Mouse (Mus musculus) hindbrain, embryonic 12.5 days (tissue): Measurements from ENCODE around the gene Ppm1b. TPM values are rescaled to one million over a fixed set of nuclear protein-coding genes. Genes with fewer than 3 reads are reported as not detected.
A peak's percentile ranks its signal among the peaks of the same experiment; 100 is the strongest.

Experiments
- ATAC-seq: fragments of 200-750 bp; cut with Nextera tagmentation; 2 replicates; pipeline ENCODE4 v1.8.0; 2017; ENCODE audit warnings: moderate TSS enrichment; ENCODE audit not compliant: low FRiP score
- H3K27ac ChIP-seq: fragments of 300-500 bp; sonication (generic); 2 replicates; pipeline ENCODE4 v1.5.1; 2016; ENCODE audit warnings: mild to moderate bottlenecking
- H3K27me3 ChIP-seq: fragments of 300-500 bp; sonication (generic); 2 replicates; pipeline ENCODE4 v1.6.1; 2016; ENCODE audit warnings: mild to moderate bottlenecking
- H3K36me3 ChIP-seq: fragments of 300-500 bp; sonication (generic); 2 replicates; pipeline ENCODE4 v1.6.1; 2016; ENCODE audit warnings: mild to moderate bottlenecking
- H3K4me1 ChIP-seq: fragments of 300-500 bp; sonication (generic); 2 replicates; pipeline ENCODE4 v1.6.1; 2016
- H3K4me2 ChIP-seq: fragments of 300-500 bp; sonication (generic); replicated peaks from 2 replicates; pipeline ENCODE4 v1.6.1; 2016; ENCODE audit warnings: mild to moderate bottlenecking
- H3K4me3 ChIP-seq: fragments of 300-500 bp; sonication (generic); 2 replicates; pipeline ENCODE4 v1.5.1; 2016; ENCODE audit warnings: mild to moderate bottlenecking
- H3K9ac ChIP-seq: fragments of 300-500 bp; sonication (generic); 2 replicates; pipeline ENCODE4 v1.6.1; 2016; ENCODE audit warnings: mild to moderate bottlenecking, moderate library complexity
- H3K9me3 ChIP-seq: fragments of 300-500 bp; sonication (generic); replicated peaks from 2 replicates; pipeline ENCODE4 v1.6.1; 2016; ENCODE audit warnings: mild to moderate bottlenecking
- WGBS: fragments of 180-500 bp; shearing (Covaris S2); methylation state at CpG from one replicate; pipeline ENCODE4 v1.1.7; 2016; 5-methylcytosine and 5-hydroxymethylcytosine counted together
- polyA plus RNA-seq: library from polyadenylated mRNA; unstranded; fragments of >200 nt; fragmentation: Nextera tagmentation; extraction: Ambion mirVana; gene quantifications from 2 replicates; pipeline ENCODE4 v1.2.1, GENCODE M21; 2016

Gene Ppm1b
- polyA plus RNA-seq, 1 experiment from 2014 or later = 106 TPM

DNA sequence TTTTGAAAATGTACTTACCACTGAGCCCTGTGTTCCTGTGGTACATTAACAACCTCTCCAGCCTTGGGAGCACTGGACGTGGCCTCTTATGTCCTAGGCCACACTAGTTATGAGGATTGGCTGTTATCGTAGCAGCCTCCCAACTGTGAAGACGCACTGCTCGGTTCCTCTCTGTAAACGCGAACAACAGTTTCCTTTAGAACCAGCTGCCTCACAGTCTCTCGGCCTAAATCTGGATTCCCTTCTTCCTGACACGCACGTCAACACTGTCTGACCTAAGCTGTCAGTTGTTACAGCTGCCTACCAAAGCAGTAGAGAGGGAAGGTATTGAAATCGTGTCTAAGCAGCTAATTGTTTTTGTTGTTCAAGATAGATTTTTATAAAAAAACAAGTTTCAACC is 43.1 kb downstream of the Ppm1b start:
- H3K36me3 ChIP-seq = peaks cover 7% of the 10 kb centered on the region
- no peaks in the 10 kb centered on the region for H3K27me3 ChIP-seq
- no peaks in the 10 kb centered on the region for H3K4me1 ChIP-seq
- 79% methylated on average over 10 of the region's 10 CpGs for WGBS
- H3K27ac ChIP-seq = no peak overlapping the region
- ATAC-seq = no peak
- H3K9me3 ChIP-seq = no peaks in the 10 kb centered on the region
- no peak overlapping the region for H3K4me3 ChIP-seq
- no peak overlapping the region for H3K4me2 ChIP-seq
- H3K9ac ChIP-seq = no peak overlapping the region

DNA sequence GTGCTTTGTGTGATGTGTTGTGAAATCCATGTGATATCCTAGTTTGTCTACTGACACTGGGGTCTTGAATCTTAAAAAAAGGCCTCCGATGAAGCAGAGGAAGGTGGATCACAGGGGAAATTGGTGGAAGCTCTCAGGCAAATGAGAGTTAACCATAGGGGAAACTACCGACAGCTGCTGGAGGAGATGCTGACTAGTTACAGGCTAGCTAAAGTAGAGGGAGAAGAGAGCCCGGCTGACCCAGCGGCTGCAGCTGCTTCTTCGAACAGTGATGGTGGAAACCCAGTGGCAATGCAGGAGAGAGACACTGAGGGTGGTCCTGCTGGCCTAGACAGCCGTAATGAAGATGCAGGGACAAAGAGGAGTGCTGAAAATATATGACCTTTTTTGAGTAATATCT is 56.9 kb downstream of the Ppm1b start:
- Histone ChIP-seq H3K9ac (no peak overlapping the region), H3K4me1 (no peaks in the 10 kb centered on the region), H3K4me2 (no peak overlapping the region), H3K27me3 (no peaks in the 10 kb centered on the region), H3K36me3 (peaks cover 19% of the 10 kb centered on the region), H3K27ac (no peak overlapping the region), H3K9me3 (no peaks in the 10 kb centered on the region), H3K4me3 (no peak overlapping the region)
- ATAC-seq = no peak
- 80% methylated on average over 6 of the region's 6 CpGs for WGBS

DNA sequence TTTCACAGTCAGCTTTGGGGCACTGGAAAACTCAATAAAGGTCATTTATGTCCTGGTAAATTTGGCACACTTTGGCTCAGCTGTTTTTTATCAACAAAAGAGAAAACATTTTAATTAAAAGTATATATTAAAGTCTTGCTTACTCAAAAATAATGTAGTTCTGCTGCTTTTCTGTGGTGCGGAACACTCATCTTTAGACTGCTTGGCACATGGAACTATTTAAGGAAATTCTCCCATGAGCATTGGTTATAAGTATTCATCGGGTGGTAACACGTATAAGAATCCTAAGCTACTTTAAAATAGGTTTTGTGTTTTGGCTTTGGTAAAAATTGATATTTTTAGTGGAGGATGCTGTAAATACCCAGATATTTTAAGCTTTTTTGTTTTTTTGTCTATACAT is 58.1 kb downstream of the Ppm1b start:
- H3K27ac ChIP-seq = no peak overlapping the region
- WGBS = 92% methylated on average over 3 of the region's 3 CpGs
- H3K4me1 ChIP-seq = no peaks in the 10 kb centered on the region
- H3K9ac ChIP-seq = no peak overlapping the region
- no peak for ATAC-seq
- H3K9me3 ChIP-seq = no peaks in the 10 kb centered on the region
- peaks cover 19% of the 10 kb centered on the region for H3K36me3 ChIP-seq
- no peak overlapping the region for H3K4me3 ChIP-seq
- no peak overlapping the region for H3K4me2 ChIP-seq
- H3K27me3 ChIP-seq = no peaks in the 10 kb centered on the region

DNA sequence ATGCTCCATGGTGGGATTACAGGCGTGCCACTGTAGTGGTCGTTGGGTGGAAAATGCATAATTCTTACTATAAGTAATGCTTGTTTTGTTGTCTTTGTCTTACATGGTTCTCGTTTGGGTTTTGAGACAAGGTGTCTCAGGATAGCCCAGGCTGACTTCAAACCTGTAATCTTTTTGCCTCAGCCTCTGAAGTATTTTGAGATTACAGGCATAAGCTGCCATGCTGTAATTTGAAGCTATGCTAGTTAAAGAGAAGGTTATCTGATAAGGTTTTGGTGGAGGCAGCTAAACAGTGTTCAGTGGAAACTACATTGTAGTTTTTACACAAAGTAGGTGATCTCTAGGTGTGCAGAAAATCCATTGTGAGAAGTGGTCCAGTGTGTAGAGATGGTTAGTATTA is 61.8 kb downstream of the Ppm1b start:
- no peak for ATAC-seq
- H3K36me3 ChIP-seq = 0 out of 2 replicates have a peak, but pooled peaks cover 3% of the 10 kb centered on the region
- WGBS = 93% methylated on average over 3 of the region's 3 CpGs

DNA sequence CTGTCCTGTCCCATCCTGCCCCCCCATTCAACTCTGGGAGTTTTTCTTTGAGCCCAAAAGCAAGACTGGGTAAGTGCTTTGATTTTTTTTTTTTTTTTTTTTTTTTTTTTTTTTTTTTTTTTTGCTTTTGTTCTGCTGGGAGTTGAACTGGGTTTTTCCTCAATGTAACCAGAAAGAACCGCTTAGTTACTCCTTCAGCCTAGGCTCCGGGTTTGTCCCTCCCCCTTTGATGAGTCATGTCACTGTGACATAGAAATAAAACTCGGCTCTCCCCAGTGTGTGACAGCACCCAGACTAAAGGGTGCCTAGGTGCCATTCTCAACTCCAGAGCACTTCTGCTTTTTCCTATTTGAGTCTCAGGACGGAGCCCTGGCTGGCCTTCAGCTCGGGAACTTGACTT is 62.3 kb downstream of the Ppm1b start:
- H3K4me3 ChIP-seq = no peak overlapping the region
- no peaks in the 10 kb centered on the region for H3K9me3 ChIP-seq
- no peak for ATAC-seq
- H3K36me3 ChIP-seq = 0 out of 2 replicates have a peak, but pooled peaks cover 3% of the 10 kb centered on the region
- WGBS = 89% methylated on average over 5 of the region's 5 CpGs
- no peak overlapping the region for H3K4me2 ChIP-seq
- no peaks in the 10 kb centered on the region; the same call in 1 of the 2 replicates for H3K4me1 ChIP-seq
- H3K9ac ChIP-seq = no peak overlapping the region
- no peaks in the 10 kb centered on the region for H3K27me3 ChIP-seq
- no peak overlapping the region for H3K27ac ChIP-seq

More for the DNA sequence above, 61.8 kb downstream of the Ppm1b start:
- no peaks in the 10 kb centered on the region for H3K9me3 ChIP-seq
- H3K9ac ChIP-seq = no peak overlapping the region
- no peaks in the 10 kb centered on the region; the same call in 1 of the 2 replicates for H3K4me1 ChIP-seq
- H3K4me3 ChIP-seq = no peak overlapping the region
- H3K27ac ChIP-seq = no peak overlapping the region
- H3K27me3 ChIP-seq = no peaks in the 10 kb centered on the region
- H3K4me2 ChIP-seq = no peak overlapping the region

DNA sequence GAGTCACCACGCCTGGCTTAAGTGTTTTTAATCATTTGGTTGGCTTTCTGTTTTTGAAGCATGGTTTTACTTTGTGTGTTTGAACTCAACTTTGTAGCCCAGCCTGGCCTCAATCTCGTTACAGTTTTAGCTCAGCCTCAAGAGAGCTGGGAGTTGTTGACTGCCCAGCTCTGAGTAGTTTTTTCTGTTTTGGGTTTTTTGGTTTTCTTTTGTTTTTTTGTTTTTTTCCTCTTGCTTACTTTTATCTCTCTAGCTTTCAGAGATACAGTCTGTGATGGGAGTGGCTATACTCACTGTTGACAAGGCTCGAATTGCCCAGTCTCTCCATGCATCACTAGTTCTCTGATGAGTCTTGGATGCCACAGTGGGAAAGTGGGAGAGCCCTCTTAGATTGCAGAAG is 63.8 kb downstream of the Ppm1b start:
- H3K4me3 ChIP-seq = no peak overlapping the region
- no peak overlapping the region for H3K27ac ChIP-seq
- H3K4me1 ChIP-seq = no peaks in the 10 kb centered on the region; the same call in 1 of the 2 replicates
- 84% methylated on average over 3 of the region's 3 CpGs for WGBS
- 0 out of 2 replicates have a peak, but pooled peaks cover 3% of the 10 kb centered on the region for H3K36me3 ChIP-seq
- H3K9ac ChIP-seq = no peak overlapping the region
- no peaks in the 10 kb centered on the region for H3K27me3 ChIP-seq
- H3K9me3 ChIP-seq = no peaks in the 10 kb centered on the region
- H3K4me2 ChIP-seq = no peak overlapping the region
- ATAC-seq = no peak

DNA sequence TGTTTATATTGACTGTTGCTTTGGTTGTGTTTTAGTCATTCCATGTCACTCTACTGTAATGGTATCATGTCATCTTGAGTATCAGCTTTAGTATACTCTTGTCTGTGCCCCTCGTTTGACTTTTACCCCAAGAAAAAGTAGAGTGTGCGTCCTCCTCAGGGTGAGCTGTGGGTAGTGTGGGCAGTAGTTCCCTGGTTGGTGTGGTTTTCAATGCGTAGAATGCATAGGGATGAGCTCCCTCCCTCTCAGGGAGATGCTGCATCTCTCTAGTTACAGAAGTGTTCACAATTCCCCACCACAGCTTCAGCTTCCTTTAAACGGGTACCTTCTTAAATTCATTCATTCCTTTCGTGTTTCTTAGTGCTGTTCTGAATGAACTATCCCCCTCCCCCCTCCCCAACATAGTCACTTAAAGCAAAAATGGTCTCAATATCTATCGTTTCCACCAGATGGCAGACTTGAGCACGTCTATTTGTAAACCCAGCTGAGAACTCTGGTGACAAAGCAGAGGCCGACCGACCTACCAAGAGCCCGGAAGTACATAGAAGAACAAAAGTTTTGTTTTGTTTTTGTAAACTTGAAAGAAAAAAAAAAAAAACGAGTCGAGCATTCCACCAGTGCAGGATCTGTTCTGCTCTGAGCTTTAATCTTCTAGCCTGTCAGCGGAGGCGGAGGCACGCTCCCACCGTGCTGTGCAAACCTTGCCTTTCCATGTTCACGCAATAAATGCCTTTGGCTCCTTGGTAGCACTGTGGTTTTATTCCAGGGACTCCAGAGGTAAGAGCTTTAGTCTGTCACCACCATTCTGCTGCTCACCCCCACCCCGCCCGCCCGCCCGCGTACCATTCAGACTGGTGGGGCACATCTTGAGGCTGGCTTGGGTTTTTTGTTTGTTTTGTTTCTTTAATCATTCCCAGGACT is 67.0 kb downstream of the Ppm1b start:
- no peaks in the 10 kb centered on the region for H3K27me3 ChIP-seq
- no peaks in the 10 kb centered on the region for H3K9me3 ChIP-seq
- no peaks in the 10 kb centered on the region; the same call in 1 of the 2 replicates for H3K4me1 ChIP-seq
- peak; percentile 26; the same call in 1 of the 2 replicates for ATAC-seq
- no peak overlapping the region for H3K9ac ChIP-seq
- no peak overlapping the region for H3K4me3 ChIP-seq
- 65% methylated on average over 22 of the region's 22 CpGs for WGBS
- H3K27ac ChIP-seq = no peak overlapping the region
- no peak overlapping the region for H3K4me2 ChIP-seq
- no peaks in the 10 kb centered on the region for H3K36me3 ChIP-seq

DNA sequence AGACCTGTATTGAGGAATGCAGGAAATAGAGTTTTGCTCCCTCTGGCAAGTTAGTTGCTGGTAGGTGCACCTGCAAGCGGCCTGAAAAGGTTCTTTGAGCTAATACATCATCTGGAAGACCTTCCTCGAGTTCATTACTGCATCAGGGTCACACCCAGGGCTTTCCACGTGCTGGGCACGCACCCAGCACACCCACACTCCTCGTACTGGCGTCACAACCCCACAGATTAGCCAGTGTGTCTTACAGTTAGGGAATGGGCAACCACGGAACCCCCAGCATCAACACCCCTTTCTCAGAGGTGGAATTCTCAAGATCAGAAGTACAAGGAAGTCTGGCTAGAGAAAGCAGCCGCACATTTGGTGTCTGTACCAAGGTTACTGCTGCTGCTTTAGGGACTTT is 67.7 kb downstream of the Ppm1b start:
- Histone ChIP-seq H3K27me3 (no peaks in the 10 kb centered on the region), H3K27ac (no peak overlapping the region), H3K9me3 (no peaks in the 10 kb centered on the region), H3K36me3 (no peaks in the 10 kb centered on the region), H3K9ac (no peak overlapping the region), H3K4me3 (no peak overlapping the region), H3K4me2 (no peak overlapping the region), H3K4me1 (no peaks in the 10 kb centered on the region; the same call in 1 of the 2 replicates)
- no peak for ATAC-seq
- 91% methylated on average over 8 of the region's 8 CpGs for WGBS

DNA sequence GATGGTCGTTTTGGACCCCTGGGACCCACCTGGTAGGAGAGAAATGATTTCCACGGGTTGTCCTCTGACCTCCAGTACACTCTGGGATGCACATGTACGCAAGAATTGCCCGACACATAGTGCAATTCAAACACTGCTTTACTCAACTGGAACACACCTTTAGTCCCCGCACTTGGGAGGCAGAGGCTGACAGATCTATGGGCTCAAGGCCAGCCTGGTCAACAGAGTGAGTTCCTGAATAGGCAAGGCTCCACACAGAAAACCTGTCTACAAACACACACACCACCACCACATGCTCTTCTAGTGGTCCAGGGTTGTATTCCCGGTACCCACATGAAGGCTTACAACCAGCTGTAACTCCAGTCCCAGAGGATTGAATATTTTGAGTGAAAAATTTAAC is 68.6 kb downstream of the Ppm1b start:
- Histone ChIP-seq H3K4me3 (no peak overlapping the region), H3K4me1 (no peaks in the 10 kb centered on the region; the same call in 1 of the 2 replicates), H3K27me3 (no peaks in the 10 kb centered on the region), H3K4me2 (no peak overlapping the region), H3K9me3 (no peaks in the 10 kb centered on the region), H3K36me3 (no peaks in the 10 kb centered on the region), H3K27ac (no peak overlapping the region), H3K9ac (no peak overlapping the region)
- no peak for ATAC-seq
- WGBS = 93% methylated on average over 6 of the region's 6 CpGs

DNA sequence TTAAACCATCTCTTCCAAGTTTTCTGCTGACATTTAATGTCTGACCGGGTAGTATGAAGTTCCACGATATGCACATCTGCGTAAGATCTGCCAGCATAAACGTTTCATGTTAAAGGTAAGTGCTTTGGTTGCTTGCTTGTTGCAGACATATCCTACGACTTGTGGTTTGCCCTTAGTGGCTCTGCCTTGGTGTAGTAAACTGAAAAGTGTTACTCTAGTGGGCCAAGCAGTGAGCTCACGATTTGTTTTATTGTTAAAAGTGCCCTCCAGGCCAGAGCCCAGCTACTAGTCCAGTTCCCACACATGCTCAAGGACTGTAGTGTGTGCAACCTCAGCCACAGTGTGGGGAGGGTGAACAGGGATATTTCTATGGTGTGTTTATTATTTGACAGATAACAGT is 69.9 kb downstream of the Ppm1b start:
- Histone ChIP-seq H3K4me1 (no peaks in the 10 kb centered on the region; the same call in 1 of the 2 replicates), H3K9me3 (no peaks in the 10 kb centered on the region), H3K9ac (no peak overlapping the region), H3K27me3 (no peaks in the 10 kb centered on the region), H3K27ac (no peak overlapping the region), H3K4me3 (no peak overlapping the region), H3K36me3 (no peaks in the 10 kb centered on the region), H3K4me2 (no peak overlapping the region)
- no peak for ATAC-seq
- WGBS = 95% methylated on average over 6 of the region's 6 CpGs

DNA sequence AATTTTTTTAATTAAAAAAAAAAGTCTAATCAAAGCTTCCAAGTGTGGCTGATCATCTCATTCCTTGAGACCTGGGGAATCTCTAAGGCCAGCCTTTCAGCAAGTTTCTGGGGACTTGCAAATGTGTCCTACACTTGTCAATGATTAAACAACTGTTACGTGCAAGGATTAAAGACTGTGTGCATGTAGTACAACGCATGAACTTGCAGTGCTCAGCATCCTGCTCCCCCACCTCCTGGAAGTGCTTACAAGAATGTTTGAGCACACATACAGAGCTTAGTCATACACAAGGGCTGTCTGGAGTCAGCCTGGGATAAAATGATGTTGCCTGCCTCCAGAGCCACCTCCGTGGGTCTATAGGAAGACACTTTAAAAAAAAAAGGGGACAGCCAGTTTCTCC is 70.7 kb downstream of the Ppm1b start:
- no peak overlapping the region for H3K4me2 ChIP-seq
- no peak overlapping the region for H3K4me3 ChIP-seq
- H3K36me3 ChIP-seq = no peaks in the 10 kb centered on the region
- no peak for ATAC-seq
- WGBS = 85% methylated on average over 3 of the region's 3 CpGs
- H3K9ac ChIP-seq = no peak overlapping the region
- H3K27me3 ChIP-seq = no peaks in the 10 kb centered on the region
- no peak overlapping the region for H3K27ac ChIP-seq
- H3K4me1 ChIP-seq = no peaks in the 10 kb centered on the region; the same call in 1 of the 2 replicates
- H3K9me3 ChIP-seq = no peaks in the 10 kb centered on the region

DNA sequence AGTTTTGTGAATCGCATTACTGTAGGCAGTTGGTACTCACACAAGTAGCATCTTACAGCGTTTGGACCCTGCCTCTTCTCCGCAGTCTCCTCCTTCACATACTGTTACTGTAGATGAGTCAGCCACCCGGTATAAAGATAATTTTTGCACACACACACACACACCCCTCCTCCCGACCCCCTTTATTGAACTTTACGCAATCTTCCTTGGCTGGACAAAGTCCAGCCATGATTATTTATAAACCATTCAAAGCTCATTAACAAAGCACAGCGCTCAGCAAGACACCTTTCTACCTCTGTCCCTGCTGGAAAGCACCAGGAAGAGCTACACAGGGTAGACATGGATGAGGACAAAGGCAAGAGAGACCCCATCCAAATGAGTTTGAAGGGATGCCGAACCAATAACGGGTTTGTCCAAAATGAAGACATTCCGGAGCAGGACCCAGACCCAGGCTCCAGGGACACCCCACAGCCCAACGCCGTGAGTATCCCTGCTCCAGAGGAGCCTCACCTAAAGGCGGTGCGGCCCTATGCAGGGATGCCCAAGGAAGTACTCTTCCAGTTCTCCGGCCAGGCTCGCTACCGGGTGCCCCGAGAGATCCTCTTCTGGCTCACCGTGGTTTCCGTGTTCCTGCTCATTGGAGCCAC is 71.7 kb downstream of the Ppm1b start, which contains the start of gene Slc3a1:
Gene Slc3a1, plus strand, starts transcription at position 284 of the 647 bp plus-strand sequence.
- Histone ChIP-seq H3K9me3 (no peaks in the 10 kb centered on the region), H3K27ac (no peak within 1 kb of the TSS), H3K4me1 (no peaks in the 10 kb centered on the region; the same call in 1 of the 2 replicates), H3K4me3 (no peak within 1 kb of the TSS), H3K27me3 (no peaks in the 10 kb centered on the region), H3K36me3 (no peaks in the 10 kb centered on the region), H3K4me2 (no peak within 1 kb of the TSS), H3K9ac (no peak within 1 kb of the TSS)
- 88% methylated on average over 20 of the region's 20 CpGs for WGBS
- no peak for ATAC-seq
